Mouse (Mus musculus) urinary bladder, postnatal 25 days (tissue): ENCODE measurements around the gene Sphk1.

ENCODE experiments used
- DNase-seq: peaks from one replicate; pipeline ENCODE4 v3.0.0; 2022; ENCODE audit warnings: low spot score

Gene Sphk1

DNA sequence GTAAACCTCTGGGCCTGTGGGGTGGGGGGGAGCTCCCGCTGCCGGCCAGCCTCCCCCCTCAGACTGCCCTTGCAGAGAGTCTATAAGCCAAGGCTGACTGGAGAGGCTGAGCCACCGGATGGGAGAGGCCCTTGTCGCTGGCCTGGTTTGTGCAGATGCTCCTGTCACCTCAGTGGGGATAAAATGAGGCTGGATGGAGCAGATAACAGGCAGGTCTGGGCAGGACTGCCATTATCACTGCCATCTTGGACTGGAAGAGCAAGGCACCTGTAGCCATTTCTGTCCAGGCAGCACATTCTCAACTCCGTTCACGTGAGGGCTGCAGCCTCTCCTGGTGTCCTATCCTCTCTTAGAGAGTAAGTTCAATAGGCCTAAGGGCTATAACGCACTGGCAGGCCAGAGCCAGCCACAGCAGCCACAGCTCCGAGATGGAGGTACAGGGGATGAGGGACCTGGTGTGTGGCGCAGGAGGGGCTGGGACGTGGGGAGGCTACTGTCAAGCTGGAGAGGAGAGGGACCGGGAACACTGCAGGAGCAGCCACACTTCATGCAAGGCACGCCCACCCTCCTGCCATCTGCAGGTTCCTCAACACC lies 7.5 kb downstream of the Sphk1 start:
- peak; percentile 42 for DNase-seq

DNA sequence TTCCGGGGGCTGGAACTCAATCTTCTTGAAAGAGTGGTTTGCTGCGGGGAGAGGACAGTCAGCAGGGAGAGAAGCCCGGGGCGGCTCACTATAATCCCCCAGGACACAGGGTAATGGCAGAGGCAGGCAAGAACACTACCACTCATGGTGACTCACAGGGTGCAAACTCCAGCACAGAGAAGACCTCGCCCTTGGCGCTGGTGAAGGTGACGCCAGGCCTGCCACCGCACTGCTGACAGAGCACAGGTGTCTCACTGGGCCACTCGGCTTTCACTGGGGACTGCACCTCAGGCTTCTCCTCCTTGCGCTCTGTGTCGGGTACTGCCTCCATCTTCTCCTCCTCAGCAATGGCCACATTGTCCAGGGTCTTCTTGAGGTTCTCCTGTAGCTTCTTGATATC lies 10.5 kb downstream of the Sphk1 start:
- DNase-seq, result no peak

DNA sequence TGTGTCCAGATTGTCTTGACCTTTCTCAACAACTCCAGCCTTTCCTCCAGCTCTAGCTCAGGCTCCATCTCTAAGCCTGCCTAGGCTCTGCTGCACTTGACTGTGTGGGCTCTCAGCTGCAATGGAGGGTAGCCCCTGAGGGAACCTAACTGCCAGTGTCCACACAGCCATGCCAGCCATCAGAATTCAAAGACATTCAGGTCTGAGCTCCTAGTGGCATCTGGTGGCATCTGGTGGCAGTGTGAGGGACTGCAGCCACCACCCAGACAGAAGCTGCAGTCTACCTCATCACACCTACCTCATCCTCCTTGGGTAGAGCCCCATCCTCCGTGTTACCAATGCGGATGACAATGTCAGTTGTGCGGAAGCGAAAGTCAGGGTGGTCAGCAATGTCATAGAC lies 12.4 kb downstream of the Sphk1 start:
- no peak for DNase-seq

DNA sequence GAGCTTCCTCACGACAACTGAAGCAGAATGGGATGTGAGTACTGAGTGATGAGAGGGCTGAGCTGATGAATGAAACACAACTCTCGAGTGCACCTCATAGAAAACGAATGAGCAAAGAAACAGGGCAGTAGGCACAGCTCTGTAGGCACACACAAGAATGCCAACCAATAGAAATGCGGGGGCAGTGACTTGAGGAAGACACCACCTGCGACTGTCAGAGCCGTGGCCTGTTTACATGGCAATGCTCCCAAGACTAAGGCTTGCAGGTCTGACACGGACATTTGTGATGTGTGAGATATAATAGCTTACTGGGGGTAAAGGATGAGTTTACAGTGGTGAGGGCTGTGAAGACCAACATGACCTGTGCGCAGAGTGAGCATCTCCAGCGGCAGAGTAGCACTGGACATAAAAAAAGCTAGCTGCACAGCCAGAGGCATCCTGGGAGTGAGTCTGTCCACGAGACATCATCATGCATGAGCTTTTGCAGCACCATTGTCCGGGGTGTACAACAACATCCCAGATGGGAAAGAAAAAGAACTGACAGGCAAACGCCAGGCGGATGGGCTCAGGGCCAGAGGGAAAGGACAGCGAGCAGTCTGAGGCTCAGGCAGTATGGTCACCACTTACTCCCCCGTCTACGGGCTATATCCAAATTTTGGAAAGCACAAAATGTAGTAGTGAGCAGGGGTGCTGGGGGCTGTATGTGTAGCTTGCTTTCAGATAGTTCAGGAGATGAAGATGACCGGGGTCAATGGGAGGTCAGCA lies 16.8 kb downstream of the Sphk1 start:
- no peak for DNase-seq

DNA sequence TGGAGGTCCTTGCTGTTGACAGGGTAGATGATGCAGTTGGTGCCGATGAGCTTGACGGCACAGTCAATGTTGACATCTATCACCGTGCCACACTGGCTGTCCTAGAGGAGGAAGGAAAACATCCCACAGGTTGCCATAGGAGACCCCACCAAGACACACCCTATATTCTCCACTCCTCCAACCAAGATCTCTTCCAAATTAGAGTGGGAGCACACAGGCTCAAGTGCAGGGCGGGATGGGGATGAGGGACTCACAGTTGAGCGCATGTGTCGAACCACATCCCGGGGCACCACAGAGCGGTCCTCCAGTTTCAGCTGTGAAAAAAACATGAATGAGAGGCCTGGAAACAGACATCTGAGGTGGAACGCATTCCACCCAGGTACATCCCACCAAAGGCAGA lies 18.1 kb downstream of the Sphk1 start:
- DNase-seq, result no peak

DNA sequence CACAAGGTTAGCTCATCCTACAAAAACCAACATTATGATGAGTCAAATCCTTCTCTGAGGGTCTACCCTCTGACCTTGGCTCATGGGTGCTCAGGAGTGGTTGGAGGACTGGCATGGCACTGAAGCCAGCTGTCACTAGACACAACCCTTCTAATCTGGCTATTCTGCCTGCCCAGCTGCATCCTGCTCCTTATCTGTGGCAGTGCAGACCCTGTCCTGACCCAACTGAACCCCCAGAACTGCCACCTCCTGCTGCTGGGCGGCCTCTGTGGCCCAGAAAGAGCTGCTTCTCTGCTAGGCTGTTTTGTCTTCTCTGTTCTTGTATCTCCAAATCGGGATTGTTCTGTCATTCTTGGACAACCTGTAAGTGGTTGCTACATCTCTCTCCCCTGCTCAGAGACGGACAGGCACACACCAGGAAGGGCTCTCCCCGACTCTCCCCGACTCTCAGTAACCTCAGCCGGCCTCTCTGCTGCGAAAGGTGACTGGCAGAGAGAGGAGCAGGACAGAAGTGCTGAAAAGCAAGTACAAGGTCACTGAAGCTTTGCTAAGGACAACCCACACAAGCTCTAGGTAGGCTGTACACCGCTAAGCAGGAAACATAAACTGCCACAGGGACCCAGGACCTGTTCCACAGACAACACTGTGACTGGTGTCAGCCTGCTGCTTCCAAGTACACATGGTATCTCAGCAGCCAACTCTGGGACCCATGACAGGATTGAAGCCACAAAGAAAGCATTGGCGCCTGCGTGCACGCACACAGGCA lies 18.7 kb downstream of the Sphk1 start:
- no peak for DNase-seq

DNA sequence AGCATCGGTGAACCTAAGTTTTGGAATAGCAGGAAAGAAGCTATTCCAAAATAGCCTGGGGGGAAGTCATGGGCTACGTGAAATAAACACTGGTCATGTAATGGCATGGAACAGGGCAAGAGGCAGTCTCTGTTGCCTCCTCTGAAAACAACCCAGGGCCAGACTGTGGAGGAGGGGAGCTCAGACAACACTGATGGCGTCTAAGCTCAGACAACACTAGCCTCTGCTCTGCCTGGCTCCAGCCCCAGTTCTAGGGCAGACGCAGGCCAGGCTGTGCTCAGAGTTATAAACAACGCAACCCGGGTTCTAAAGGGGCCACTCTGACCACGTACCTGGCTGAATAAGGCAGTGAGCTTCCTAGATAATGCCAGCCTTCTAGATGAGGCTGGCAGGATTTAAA lies 20.0 kb downstream of the Sphk1 start:
- DNase-seq, result no peak

DNA sequence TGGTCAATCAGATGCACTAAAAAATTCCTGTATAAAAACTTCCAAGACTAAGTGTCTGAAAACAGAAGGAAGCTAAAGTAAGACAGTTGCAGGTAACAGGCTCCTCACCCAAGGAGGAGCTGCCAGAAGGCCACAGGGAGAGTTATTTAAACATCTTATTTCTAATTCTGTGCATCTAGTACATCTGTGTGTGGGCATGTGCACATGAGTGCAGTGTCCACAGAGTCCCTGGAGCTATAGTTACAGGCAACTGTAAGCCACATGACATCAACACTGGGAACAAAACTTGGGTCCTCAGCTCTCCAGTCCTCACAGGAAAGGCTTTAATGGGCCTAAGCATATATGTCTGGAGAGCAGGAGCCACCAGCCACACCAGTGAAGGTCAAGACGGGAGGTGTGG lies 21.5 kb downstream of the Sphk1 start:
- DNase-seq, result no peak

DNA sequence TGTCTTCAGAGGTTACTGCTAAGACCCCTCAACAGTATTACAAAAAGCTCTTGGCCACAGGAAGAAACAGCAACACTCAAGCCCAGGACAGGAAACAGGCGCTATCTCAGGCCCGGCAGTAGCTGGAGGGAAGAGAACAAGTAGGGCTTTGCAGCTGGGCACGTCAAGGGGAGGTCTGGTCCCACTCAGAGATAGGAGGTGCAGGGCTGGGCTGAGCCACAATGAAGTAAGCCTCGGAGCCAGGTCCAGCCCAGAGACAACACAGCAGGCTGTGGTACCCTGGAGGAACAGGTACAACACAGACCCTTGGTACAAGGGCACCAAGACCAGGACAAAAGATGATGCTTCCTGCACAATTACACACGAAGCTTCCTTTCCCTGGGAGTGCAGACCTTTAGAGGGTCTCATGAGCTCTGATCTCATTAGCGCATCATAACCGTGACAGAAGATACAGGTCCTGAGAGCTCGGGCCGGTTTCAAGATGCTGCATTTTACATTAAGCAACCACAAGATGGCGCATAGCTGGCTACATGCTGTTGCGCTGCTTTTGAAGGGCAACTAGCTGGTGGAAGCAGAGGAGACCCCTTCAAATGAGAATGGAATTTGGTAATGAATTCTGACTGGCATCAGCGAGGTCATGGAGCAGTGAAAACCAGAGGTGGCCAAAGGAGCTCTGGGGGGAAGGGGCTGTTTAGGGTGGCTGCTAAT lies 23.6 kb downstream of the Sphk1 start:
- no peak for DNase-seq

DNA sequence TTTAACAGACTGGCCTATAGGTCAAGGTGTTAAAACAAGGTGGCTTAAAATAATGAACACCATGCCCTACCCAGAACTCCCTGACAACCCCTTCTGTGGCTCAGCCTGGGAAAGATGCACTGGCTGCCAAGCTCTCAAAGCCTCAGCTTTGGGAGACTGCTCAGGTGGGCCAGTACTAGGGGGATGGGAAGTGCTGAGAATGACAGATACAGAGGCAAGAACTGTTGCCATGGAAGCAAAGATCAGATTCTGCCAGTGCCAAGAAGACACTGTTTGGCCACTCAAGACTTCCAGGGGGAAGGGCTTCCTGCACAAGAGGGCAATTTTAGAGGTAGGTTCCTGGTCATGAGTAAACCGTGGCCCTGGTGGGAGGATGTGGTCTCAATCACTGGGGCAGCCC lies 24.8 kb downstream of the Sphk1 start:
- DNase-seq, result no peak

DNA sequence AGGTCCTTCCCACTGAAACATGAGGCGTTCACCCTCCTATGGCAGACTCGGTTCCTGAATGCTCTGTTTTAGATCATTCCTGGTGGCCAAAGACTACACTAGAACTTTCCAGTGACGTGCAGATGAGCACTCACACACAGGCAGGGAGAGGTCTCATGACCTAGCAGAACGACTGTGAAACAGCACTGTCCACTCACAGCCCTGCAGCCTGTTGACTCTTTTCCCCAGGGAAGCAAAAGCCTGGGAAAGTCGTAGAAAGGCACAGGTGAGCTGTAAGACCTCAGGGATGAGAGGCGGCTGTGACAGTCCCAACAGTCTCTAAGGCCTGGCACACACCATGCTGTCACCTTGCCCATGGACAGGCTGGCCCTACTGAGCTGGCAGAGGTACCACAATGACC lies 25.6 kb downstream of the Sphk1 start:
- DNase-seq, result no peak

DNA sequence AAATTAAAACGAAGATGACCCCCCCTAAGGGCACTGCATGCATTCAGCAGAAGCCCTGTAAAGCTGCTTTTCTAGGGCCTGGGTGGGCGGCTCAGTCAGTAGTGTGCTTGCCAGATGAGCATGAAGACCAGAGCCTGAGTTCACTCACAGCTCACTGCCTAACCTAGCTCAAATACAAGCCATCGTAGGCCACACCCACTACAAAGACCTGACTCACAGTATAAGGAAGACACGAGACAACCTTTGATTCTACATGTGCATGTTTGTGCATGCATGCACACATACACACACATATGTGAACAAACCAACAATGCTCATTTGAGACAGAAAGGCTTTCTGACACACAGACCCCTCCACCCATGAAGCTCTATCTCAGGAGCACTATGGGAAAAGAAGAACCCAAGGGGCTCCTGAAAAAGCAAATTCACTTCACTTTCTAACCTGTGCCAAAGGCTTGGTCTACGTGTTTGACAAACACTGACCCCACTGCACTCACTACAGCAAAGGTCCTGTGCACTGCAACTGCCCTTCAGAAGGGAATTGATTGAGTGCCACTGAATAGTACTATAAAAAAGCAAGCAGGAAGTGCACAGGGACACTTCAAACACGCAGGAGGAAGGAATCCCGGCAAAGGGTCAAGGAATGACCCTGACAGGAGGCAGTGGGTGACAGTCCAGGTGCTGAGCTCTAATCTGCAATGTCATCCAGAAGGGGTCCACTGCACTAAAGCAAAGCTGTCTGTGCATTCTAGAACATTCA lies 34.7 kb downstream of the Sphk1 start:
- DNase-seq, result no peak

DNA sequence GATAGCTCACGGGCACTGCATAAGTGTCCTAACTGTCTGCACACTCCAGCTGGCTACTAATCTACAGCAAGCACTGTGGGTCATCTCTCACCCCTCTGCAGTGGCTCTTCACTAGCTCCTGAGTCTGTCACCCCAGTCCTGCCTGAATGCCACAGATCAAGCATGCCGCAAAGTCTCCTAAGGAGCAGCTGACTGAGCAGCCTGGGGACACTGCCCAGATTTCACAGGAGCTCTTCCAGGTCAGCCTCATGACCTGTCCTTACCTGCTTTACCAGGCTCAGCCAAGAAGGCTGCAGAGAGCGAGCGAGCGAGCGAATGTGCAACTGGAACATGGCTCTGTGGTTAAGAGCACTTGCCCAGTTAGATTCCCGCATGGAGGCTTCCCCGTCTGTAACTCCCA lies 36.8 kb downstream of the Sphk1 start:
- no peak for DNase-seq

DNA sequence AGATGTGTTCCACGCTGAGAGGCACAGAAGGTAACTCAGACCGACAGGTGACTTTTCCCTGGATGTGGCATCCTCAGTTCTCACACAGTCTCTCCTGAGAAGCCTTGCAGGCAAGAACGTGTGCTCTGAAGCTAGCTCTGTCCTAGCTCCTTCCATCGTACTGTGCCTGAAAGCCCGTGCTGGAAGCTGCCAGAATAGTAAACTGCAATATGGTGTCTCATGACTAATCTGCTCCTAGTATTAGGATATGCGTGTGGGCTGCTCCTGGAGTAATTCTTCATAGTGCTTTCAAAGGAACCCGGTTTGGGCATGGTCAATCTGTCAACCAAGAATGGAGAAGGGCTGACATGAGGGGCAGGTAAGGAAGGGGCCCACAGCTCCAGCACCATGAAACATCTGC lies 40.1 kb downstream of the Sphk1 start:
- no peak for DNase-seq

DNA sequence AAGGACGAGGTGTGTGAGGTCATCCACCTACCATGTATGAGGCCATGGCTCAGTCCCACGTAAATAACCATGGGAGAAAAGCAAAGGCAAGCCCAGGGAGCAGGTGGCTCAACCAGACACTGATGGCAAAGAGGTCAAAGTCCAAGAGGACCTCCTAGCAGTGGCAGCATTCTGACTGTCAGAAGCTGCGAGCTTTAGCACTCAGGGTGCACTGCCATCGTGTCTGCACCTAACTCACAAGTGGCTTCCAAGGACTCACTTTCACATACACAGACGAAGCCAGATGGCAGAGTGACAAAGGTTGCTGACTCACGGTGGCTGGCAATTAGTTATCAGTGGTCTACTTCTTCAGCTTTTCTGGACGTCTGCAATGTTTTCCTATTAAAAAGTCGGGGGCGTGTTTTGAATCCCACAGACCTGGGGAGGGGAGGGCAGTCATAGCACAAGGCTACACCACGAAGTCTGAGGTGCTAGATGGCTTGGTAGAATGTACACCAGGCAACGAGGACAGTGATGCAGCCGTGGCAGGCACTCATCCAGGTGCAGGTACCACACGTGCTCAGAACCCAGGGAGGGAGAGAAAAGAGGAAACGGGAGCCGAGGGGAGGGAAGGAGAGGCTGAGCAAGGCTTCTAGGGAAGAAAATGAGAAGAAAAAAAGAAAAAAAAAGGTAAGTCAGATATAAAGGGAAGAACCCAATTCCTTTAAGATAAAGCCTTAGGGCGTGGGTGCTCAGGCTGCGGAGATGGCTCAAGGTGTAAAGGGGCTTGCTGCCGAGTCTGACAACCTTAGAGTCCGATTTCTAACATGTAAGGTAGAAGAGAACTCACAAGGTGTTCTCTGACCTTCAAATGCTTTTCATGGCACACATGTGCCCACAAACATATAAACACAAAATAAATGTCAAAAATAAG lies 41.3 kb downstream of the Sphk1 start:
- DNase-seq, result no peak

DNA sequence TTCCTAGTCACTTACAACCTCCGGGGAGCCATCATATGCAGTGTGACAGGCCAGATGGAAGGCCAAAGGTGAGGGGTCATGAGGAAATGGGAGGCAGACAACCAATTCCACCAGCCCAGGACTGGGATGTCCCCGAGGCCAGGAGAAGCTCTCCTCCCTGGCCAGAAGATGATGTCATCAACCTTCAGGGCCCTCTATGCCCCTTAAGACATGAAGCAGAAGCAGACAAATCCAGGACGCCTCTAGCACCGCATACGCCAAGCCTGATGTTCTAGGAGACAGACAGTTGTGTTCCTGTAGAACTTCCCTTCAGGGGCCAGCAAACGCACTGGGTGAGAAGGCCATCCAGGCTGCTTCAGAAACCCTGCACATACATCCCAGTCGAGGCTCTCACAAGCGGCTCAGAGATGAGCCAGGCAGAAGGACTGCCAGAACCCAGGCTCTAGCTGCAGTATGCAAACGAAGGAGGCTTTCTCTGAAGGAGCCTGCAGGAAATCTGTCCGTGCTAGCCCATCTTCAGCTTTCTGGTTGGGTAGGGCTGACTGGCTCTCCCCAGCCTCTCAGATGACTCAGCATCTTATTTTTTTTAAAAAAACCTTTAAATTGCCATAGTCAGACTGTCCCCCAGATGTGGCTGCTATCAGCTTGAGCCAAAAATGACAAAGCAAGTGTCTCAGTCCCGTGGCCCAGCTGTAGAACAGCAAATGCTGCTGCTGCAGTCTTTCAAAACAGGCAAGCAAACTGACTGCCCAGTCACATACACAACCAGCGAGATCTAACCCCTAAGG lies 42.2 kb downstream of the Sphk1 start:
- no peak for DNase-seq

DNA sequence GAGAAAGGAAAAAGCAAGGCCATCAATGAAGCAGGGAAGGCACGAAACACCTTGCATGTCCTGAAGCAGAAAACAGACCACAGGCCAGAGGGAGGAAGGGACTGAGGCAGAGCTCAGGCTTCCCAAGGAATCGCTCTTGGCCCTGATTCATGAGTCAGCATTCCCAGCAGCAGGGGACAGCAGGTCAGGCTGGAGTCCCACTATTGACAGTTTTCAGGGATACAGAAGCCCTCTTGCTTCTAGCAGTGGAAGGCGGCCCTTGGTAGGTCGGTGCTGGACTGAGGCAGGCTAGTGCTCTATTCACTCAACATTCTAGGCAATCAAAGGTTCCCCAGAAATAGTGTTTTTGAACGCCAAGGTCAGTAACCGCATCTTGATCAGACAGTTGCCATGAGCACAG lies 43.8 kb downstream of the Sphk1 start:
- DNase-seq, result no peak

DNA sequence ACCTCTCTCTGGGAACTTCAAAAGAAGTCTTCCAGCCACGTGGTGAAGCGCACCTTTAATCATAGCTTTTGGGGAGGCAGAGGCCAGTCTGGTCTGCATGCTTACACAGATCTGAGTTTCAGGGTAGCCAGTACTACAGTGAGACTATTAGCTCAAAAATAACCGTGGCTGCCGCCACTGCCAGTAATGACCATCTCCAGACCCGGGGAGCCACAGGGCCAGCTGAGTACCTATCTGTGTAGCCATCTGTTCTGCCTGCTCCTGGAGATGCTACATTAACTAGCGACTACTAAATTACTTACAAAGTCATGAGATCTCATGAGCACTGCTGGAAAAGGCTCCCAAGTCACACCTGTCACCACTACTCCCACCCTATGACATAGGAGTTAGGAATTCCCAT lies 44.3 kb downstream of the Sphk1 start:
- no peak for DNase-seq

DNA sequence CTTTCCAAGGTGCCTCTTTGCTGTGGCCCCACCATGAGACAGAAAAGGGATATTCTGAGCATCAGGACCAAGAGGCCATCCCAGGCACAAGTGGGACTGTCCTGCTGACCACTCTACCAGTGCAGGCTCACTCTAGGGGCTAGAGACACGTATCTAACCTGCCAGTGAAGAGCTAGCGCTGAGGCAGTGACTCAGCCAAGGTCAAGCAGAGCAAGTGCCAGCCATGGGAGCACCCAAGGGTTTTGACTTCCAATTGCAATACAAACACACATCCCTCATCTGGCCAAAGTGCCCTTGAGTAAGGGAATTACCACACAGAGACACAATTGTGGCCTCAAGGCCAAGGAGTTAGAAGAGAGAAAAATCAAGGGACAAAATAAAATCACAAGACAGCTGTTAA lies 44.7 kb downstream of the Sphk1 start:
- no peak for DNase-seq

DNA sequence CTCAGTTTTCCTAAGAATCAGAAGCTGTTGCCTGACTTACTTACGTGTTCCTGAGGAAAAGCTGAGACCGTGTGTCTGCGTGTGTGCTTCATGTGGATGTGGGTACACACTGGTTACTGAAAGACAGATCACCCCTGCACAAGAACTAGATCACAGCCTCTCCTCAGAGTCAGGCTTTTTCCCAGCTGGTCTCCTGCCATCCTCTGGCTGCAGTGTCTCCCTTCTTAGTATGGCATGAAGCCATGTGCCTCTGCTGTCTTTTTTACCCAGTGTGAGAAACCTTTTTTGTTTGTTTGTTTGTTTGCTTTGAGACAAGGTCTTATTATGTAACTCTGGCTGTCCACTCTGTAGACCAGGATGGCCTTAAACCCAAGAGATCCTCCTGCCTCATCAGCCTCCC lies 48.6 kb downstream of the Sphk1 start:
- no peak for DNase-seq
